Mouse (Mus musculus): ENCODE data around the gene Vdr. TPM values are rescaled to one million over a fixed set of nuclear protein-coding genes. Genes with fewer than 3 reads are reported as not detected.

Gene Vdr
- polyA plus RNA-seq, 1 experiment from 2014 or later, result 1.7 TPM

DNA sequence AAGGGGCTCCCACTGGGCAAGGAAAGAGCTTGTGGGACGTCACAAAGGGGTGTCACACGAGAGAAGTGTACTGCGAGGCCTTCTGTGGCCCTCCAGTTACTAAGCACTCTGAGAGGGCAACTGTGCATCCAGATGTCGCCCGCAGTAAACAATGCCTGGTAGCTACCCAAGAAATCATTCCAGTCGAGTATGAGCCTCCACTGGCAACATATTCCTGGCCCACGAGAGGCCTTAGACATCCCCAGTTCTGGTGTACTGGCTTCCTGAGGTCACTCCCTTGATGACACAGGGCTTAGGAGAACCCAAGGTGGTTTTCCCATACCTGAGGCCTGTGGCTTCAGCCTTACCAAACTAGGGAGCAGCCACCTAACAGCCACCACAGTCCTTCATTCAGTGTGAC, 97.6 kb downstream of the Vdr start:
- Histone ChIP-seq H3K9ac (no peak overlapping the region), H3K27me3 (replicated peaks) (no peaks in the 10 kb centered on the region), H3K4me1 (peaks cover 30% of the 10 kb centered on the region), H3K27ac (no peak overlapping the region; the same call in 1 of the 2 replicates), H3K9me3 (no peaks in the 10 kb centered on the region), H3K4me2 (no peak overlapping the region), H3K36me3 (peaks cover 27% of the 10 kb centered on the region), H3K4me3 (replicated peaks) (no peak overlapping the region)
- 64% methylated on average over 7 of the region's 7 CpGs for WGBS
- no peak for ATAC-seq (ENCODE audit: insufficient read depth, low FRiP score, low read depth)

- Histone ChIP-seq H3K4me3 (replicated peaks) (no peak overlapping the region), H3K9ac (no peak overlapping the region)
- ATAC-seq (ENCODE audit: insufficient read depth, low FRiP score, low read depth), result 0 out of 2 replicates have a peak, but pooled peaks have one; percentile 32
Observed at GRCm38 (mm10) chr15:97812126-97812525, 98.3 kb downstream of the Vdr start.

DNA sequence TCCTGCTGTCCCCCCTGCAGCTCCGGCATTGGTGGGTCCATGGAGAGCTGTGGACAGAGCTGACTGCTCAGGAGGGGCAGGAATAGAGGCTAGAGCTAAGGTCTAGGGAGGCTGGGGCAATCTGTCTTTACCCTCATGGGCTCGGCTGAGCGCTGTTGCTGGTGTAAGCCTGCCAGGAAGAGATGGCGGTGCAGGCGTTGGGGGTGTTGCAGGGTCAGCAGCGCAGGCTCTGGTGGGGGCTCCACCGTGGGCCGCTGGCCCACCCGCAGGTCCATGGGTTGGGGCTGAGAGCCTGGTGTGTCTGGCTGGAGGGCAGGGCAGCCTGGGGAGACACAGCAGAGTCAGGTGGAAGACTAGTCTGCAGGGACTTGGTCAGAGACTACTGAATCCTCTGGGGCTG, 99.1 kb downstream of the Vdr start:
- WGBS, result 85% methylated on average over 9 of the region's 9 CpGs
- H3K36me3 ChIP-seq, result peaks cover 37% of the 10 kb centered on the region
- no peak overlapping the region for H3K4me3 ChIP-seq (replicated peaks)
- no peak overlapping the region for H3K27ac ChIP-seq
- H3K27me3 ChIP-seq (replicated peaks), result no peaks in the 10 kb centered on the region
- no peak overlapping the region for H3K9ac ChIP-seq
- peaks cover 30% of the 10 kb centered on the region for H3K4me1 ChIP-seq
- no peak overlapping the region for H3K4me2 ChIP-seq
- no peak for ATAC-seq (ENCODE audit: insufficient read depth, low FRiP score, low read depth)
- H3K9me3 ChIP-seq, result no peaks in the 10 kb centered on the region

More at GRCm38 (mm10) chr15:97812126-97812525, 98.3 kb downstream of the Vdr start:
- peaks cover 30% of the 10 kb centered on the region for H3K4me1 ChIP-seq
- H3K27me3 ChIP-seq (replicated peaks), result no peaks in the 10 kb centered on the region
- no peaks in the 10 kb centered on the region for H3K9me3 ChIP-seq
- H3K4me2 ChIP-seq, result no peak overlapping the region
- H3K27ac ChIP-seq, result 0 out of 2 replicates have a peak overlapping the region, but pooled peaks have one; percentile 21
- WGBS, result 59% methylated on average over 6 of the region's 6 CpGs
- peaks cover 32% of the 10 kb centered on the region for H3K36me3 ChIP-seq

DNA sequence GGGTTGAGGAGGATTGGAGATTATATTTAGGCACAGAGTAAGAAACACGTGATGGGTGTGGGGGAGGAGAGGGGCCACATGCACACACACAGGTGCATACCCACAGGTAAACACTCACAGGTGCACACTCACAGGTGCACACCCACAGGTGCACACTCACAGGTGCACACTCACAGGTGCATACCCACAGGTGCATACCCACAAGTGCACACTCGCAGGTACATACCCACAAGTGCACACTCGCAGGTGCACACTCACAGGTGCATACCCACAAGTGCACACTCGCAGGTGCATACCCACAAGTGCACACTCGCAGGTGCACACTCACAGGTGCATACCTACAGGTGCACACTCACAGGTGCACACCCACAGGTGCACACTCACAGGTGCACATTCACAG, 100.0 kb downstream of the Vdr start:
- Histone ChIP-seq H3K4me3 (replicated peaks) (no peak overlapping the region), H3K9me3 (no peaks in the 10 kb centered on the region), H3K27me3 (replicated peaks) (no peaks in the 10 kb centered on the region), H3K4me1 (peaks cover 30% of the 10 kb centered on the region), H3K9ac (no peak overlapping the region), H3K27ac (no peak overlapping the region), H3K4me2 (no peak overlapping the region), H3K36me3 (peaks cover 37% of the 10 kb centered on the region)
- WGBS, result 88% methylated on average over 5 of the region's 5 CpGs
- no peak for ATAC-seq (ENCODE audit: insufficient read depth, low FRiP score, low read depth)

- no peak for ATAC-seq (ENCODE audit: insufficient read depth, low FRiP score, low read depth)
- no peak overlapping the region for H3K4me2 ChIP-seq
- H3K4me3 ChIP-seq (replicated peaks), result no peak overlapping the region
- no peaks in the 10 kb centered on the region for H3K9me3 ChIP-seq
- H3K4me1 ChIP-seq, result peaks cover 30% of the 10 kb centered on the region
- no peak overlapping the region for H3K27ac ChIP-seq
- WGBS, result 81% methylated on average over 5 of the region's 5 CpGs
- peaks cover 38% of the 10 kb centered on the region for H3K36me3 ChIP-seq
- no peak overlapping the region for H3K9ac ChIP-seq
- H3K27me3 ChIP-seq (replicated peaks), result no peaks in the 10 kb centered on the region
Observed at GRCm38 (mm10) chr15:97809942-97810341, 100.5 kb downstream of the Vdr start.

GRCm38 (mm10) chr15:97809206-97809605, 101.2 kb downstream of the Vdr start:
- Histone ChIP-seq H3K27me3 (replicated peaks) (no peaks in the 10 kb centered on the region), H3K4me1 (peaks cover 24% of the 10 kb centered on the region), H3K4me3 (replicated peaks) (no peak overlapping the region), H3K9ac (no peak overlapping the region), H3K36me3 (peaks cover 41% of the 10 kb centered on the region), H3K27ac (no peak overlapping the region), H3K9me3 (no peaks in the 10 kb centered on the region), H3K4me2 (no peak overlapping the region)
- 80% methylated on average over 14 of the region's 14 CpGs for WGBS
- ATAC-seq (ENCODE audit: insufficient read depth, low FRiP score, low read depth), result no peak

- ATAC-seq (ENCODE audit: insufficient read depth, low FRiP score, low read depth), result no peak
- peaks cover 17% of the 10 kb centered on the region for H3K4me1 ChIP-seq
- H3K9ac ChIP-seq, result no peak overlapping the region
- WGBS, result 87% methylated on average over 14 of the region's 14 CpGs
- no peaks in the 10 kb centered on the region for H3K27me3 ChIP-seq (replicated peaks)
- no peaks in the 10 kb centered on the region for H3K9me3 ChIP-seq
- no peak overlapping the region for H3K4me3 ChIP-seq (replicated peaks)
- no peak overlapping the region for H3K4me2 ChIP-seq
- no peak overlapping the region for H3K27ac ChIP-seq
- H3K36me3 ChIP-seq, result peaks cover 41% of the 10 kb centered on the region
Observed at GRCm38 (mm10) chr15:97808532-97808931, 101.9 kb downstream of the Vdr start.

DNA sequence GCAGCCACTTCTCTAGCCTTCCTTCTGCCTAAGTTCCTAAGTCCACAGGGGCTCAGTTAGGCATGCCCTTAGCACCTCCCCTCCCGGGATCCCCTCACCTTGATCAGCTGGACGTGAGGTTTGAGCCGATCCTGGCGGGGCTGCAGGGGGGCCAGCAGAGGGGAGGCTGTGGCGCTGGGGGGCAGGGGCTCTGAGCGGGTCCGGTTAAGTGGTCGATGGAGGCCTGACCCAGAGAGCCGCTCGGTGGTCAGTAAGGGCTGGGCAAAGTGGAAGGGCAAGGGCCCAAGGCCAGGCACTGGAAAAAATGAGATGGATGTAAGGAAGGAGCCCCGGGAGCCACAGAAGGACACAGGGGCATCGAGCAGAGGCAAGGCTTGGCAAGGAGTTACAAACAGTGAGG, 102.6 kb downstream of the Vdr start:
- ATAC-seq (ENCODE audit: insufficient read depth, low FRiP score, low read depth), result no peak

More for the DNA sequence above, 102.6 kb downstream of the Vdr start:
- Histone ChIP-seq H3K36me3 (peaks cover 41% of the 10 kb centered on the region), H3K9ac (no peak overlapping the region), H3K27ac (no peak overlapping the region), H3K4me2 (no peak overlapping the region), H3K4me1 (peaks cover 10% of the 10 kb centered on the region), H3K9me3 (no peaks in the 10 kb centered on the region), H3K4me3 (replicated peaks) (no peak overlapping the region), H3K27me3 (replicated peaks) (no peaks in the 10 kb centered on the region)
- WGBS, result 72% methylated on average over 12 of the region's 12 CpGs

Other genes with a start within 250 kb of the Vdr start
- 20.0 and 22.3 TPM in 2 replicates for gene Rpap3, start 204.8 kb downstream of the Vdr start, polyA plus RNA-seq (2015; fragmentation: Nextera tagmentation; extraction: Ambion mirVana)
- gene Endou, start 179.3 kb downstream of the Vdr start, polyA plus RNA-seq (2015; fragmentation: Nextera tagmentation; extraction: Ambion mirVana), result 0.35 and 2.2 TPM in 2 replicates
- 9.0 and 10.0 TPM in 2 replicates for gene Rapgef3, start 142.7 kb downstream of the Vdr start, polyA plus RNA-seq (2015; fragmentation: Nextera tagmentation; extraction: Ambion mirVana)
- 29.6 and 41.9 TPM in 2 replicates for gene Slc48a1, start 132.1 kb downstream of the Vdr start, polyA plus RNA-seq (2015; fragmentation: Nextera tagmentation; extraction: Ambion mirVana)
- 22.1 and 23.6 TPM in 2 replicates for gene Hdac7, start 66.1 kb downstream of the Vdr start, polyA plus RNA-seq (2015; fragmentation: Nextera tagmentation; extraction: Ambion mirVana)
- gene Tmem106c, start 53.6 kb upstream of the Vdr start, polyA plus RNA-seq (2015; fragmentation: Nextera tagmentation; extraction: Ambion mirVana), result 41.9 and 44.0 TPM in 2 replicates
- 2.5 and 3.3 TPM in 2 replicates for gene Col2a1, start 94.1 kb upstream of the Vdr start, polyA plus RNA-seq (2015; fragmentation: Nextera tagmentation; extraction: Ambion mirVana)
- 28.3 and 31.0 TPM in 2 replicates for gene Pfkm, start 182.0 kb upstream of the Vdr start, polyA plus RNA-seq (2015; fragmentation: Nextera tagmentation; extraction: Ambion mirVana)
- 27.9 and 29.0 TPM in 2 replicates for gene Senp1, start 183.1 kb upstream of the Vdr start, polyA plus RNA-seq (2015; fragmentation: Nextera tagmentation; extraction: Ambion mirVana)

All from stomach, embryonic 15.5 days (tissue).